Mouse (Mus musculus) intestine, embryonic 15.5 days (tissue): Measurements from ENCODE around the gene Dph3. TPM values are rescaled to one million over a fixed set of nuclear protein-coding genes. Genes with fewer than 3 reads are reported as not detected.
"Not testable (repeated sequence)": the region's sequence is repeated elsewhere in the genome, so short reads cannot be mapped to it uniquely, and the experiment has no call there.

Source experiments
- ATAC-seq: fragments of 200-750 bp; cut with Nextera tagmentation; 2 replicates; pipeline ENCODE4 v1.8.0; 2017; ENCODE audit warnings: moderate TSS enrichment, moderate library complexity
- H3K27ac ChIP-seq: fragments of 300-500 bp; sonication (generic); 2 replicates; pipeline ENCODE4 v1.5.1; 2015; ENCODE audit warnings: mild to moderate bottlenecking, inconsistent platforms
- H3K27me3 ChIP-seq: fragments of 300-500 bp; sonication (generic); replicated peaks from 2 replicates; pipeline ENCODE4 v1.6.1; 2015; ENCODE audit warnings: inconsistent platforms
- H3K36me3 ChIP-seq: fragments of 300-500 bp; sonication (generic); 2 replicates; pipeline ENCODE4 v1.6.1; 2015; ENCODE audit warnings: inconsistent platforms
- H3K4me1 ChIP-seq: fragments of 300-500 bp; sonication (generic); replicated peaks from 2 replicates; pipeline ENCODE4 v1.6.1; 2015; ENCODE audit warnings: inconsistent platforms
- H3K4me2 ChIP-seq: fragments of 300-500 bp; sonication (generic); replicated peaks from 2 replicates; pipeline ENCODE4 v1.6.1; 2015; ENCODE audit warnings: mild to moderate bottlenecking, inconsistent platforms
- H3K4me3 ChIP-seq: fragments of 300-500 bp; sonication (generic); replicated peaks from 2 replicates; pipeline ENCODE4 v1.5.1; 2015; ENCODE audit warnings: inconsistent platforms
- H3K9ac ChIP-seq: fragments of 300-500 bp; sonication (generic); 2 replicates; pipeline ENCODE4 v1.6.1; 2015; ENCODE audit warnings: inconsistent platforms
- H3K9me3 ChIP-seq: fragments of 300-500 bp; sonication (generic); 2 replicates; pipeline ENCODE4 v1.6.1; 2016; ENCODE audit warnings: inconsistent platforms
- whole genome bisulfite sequencing: fragments of 180-500 bp; shearing (Covaris S2); methylation state at CpG from one replicate; pipeline ENCODE4 v1.1.7; 2015; 5-methylcytosine and 5-hydroxymethylcytosine counted together
- polyA plus RNA-seq: library from polyadenylated mRNA; unstranded; fragments of >200 nt; fragmentation: Nextera tagmentation; extraction: Ambion mirVana; gene quantifications from 2 replicates; pipeline ENCODE4 v1.2.1, GENCODE M21; 2015

Gene Dph3
- polyA plus RNA-seq = 105 and 108 TPM in 2 replicates

- Histone ChIP-seq H3K9ac (peak within 1 kb of the TSS; percentile 60), H3K4me3 (peak within 1 kb of the TSS; percentile 63), H3K36me3 (peaks cover 12% of the 10 kb centered on the region), H3K4me2 (peak within 1 kb of the TSS; percentile 56), H3K9me3 (no peaks in the 10 kb centered on the region), H3K4me1 (0 out of 2 replicates have a peak, but pooled peaks cover 5% of the 10 kb centered on the region), H3K27ac (peak within 1 kb of the TSS; percentile 87), H3K27me3 (no peaks in the 10 kb centered on the region)
- peak; percentile 99 for ATAC-seq
- WGBS = under 1% methylated on average over 43 of the region's 43 CpGs
Observed at GRCm38 (mm10) chr14:32085486-32086201, at the start of gene Dph3. TSS of gene Dph3 (minus strand) at chr14:32085729.

- Histone ChIP-seq H3K4me1 (0 out of 2 replicates have a peak, but pooled peaks cover 3% of the 10 kb centered on the region), H3K4me2 (no peak overlapping the region), H3K36me3 (no peaks in the 10 kb centered on the region), H3K9ac (no peak overlapping the region), H3K27ac (no peak overlapping the region), H3K9me3 (no peaks in the 10 kb centered on the region), H3K27me3 (no peaks in the 10 kb centered on the region), H3K4me3 (no peak overlapping the region)
- 16% methylated on average over 2 of the region's 2 CpGs for WGBS
- peak; percentile 31; the same call in 1 of the 2 replicates for ATAC-seq
Observed at GRCm38 (mm10) chr14:32134293-32134692, 48.8 kb upstream of the Dph3 start.

- no peak overlapping the region for H3K4me2 ChIP-seq
- H3K4me1 ChIP-seq = 0 out of 2 replicates have a peak, but pooled peaks cover 3% of the 10 kb centered on the region
- H3K27me3 ChIP-seq = no peaks in the 10 kb centered on the region
- H3K4me3 ChIP-seq = no peak overlapping the region
- no peaks in the 10 kb centered on the region for H3K9me3 ChIP-seq
- no peak overlapping the region for H3K9ac ChIP-seq
- no peaks in the 10 kb centered on the region for H3K36me3 ChIP-seq
- no peak overlapping the region for H3K27ac ChIP-seq
- no peak for ATAC-seq
- 38% methylated on average over 4 of the region's 4 CpGs for WGBS
Observed at GRCm38 (mm10) chr14:32131836-32132235, 46.3 kb upstream of the Dph3 start.

GRCm38 (mm10) chr14:32128409-32128808, 42.9 kb upstream of the Dph3 start:
- Histone ChIP-seq H3K4me2 (no peak overlapping the region), H3K9ac (no peak overlapping the region)

GRCm38 (mm10) chr14:32125256-32125655, 39.7 kb upstream of the Dph3 start:
- not testable (repeated sequence) for H3K36me3 ChIP-seq, H3K4me2 ChIP-seq, H3K9me3 ChIP-seq, H3K9ac ChIP-seq, H3K4me3 ChIP-seq, H3K27me3 ChIP-seq, H3K27ac ChIP-seq, ATAC-seq, H3K4me1 ChIP-seq
- 86% methylated on average over 5 of the region's 5 CpGs for WGBS

More at GRCm38 (mm10) chr14:32128409-32128808, 42.9 kb upstream of the Dph3 start:
- Histone ChIP-seq H3K4me1 (no peaks in the 10 kb centered on the region), H3K27me3 (no peaks in the 10 kb centered on the region), H3K27ac (no peak overlapping the region), H3K36me3 (no peaks in the 10 kb centered on the region), H3K9me3 (no peaks in the 10 kb centered on the region), H3K4me3 (no peak overlapping the region)
- no peak for ATAC-seq
- WGBS = 72% methylated on average over 5 of the region's 5 CpGs

- no peaks in the 10 kb centered on the region for H3K4me1 ChIP-seq
- H3K4me2 ChIP-seq = no peak overlapping the region
- no peak overlapping the region for H3K27ac ChIP-seq
- no peak for ATAC-seq
- no peaks in the 10 kb centered on the region for H3K9me3 ChIP-seq
- WGBS = 57% methylated on average over 3 of the region's 3 CpGs
- H3K4me3 ChIP-seq = no peak overlapping the region
- no peaks in the 10 kb centered on the region for H3K27me3 ChIP-seq
- H3K36me3 ChIP-seq = no peaks in the 10 kb centered on the region
- no peak overlapping the region for H3K9ac ChIP-seq
Observed at GRCm38 (mm10) chr14:32124261-32124660, 38.7 kb upstream of the Dph3 start.

- WGBS = 42% methylated on average over 2 of the region's 2 CpGs
- H3K27ac ChIP-seq = no peak overlapping the region
- no peak overlapping the region for H3K9ac ChIP-seq
- H3K9me3 ChIP-seq = no peaks in the 10 kb centered on the region
- H3K36me3 ChIP-seq = no peaks in the 10 kb centered on the region
- no peaks in the 10 kb centered on the region for H3K27me3 ChIP-seq
- no peak overlapping the region for H3K4me3 ChIP-seq
- no peak overlapping the region for H3K4me2 ChIP-seq
- H3K4me1 ChIP-seq = no peaks in the 10 kb centered on the region
- ATAC-seq = no peak
Observed at GRCm38 (mm10) chr14:32121920-32122315, 36.4 kb upstream of the Dph3 start.

- Histone ChIP-seq H3K9ac (no peak overlapping the region), H3K36me3 (no peaks in the 10 kb centered on the region), H3K4me3 (no peak overlapping the region), H3K27me3 (no peaks in the 10 kb centered on the region), H3K4me2 (no peak overlapping the region), H3K9me3 (no peaks in the 10 kb centered on the region), H3K4me1 (no peaks in the 10 kb centered on the region), H3K27ac (no peak overlapping the region)
- ATAC-seq = no peak
- WGBS = 63% methylated on average over 11 of the region's 11 CpGs
Observed at GRCm38 (mm10) chr14:32120940-32121919, 35.7 kb upstream of the Dph3 start.

GRCm38 (mm10) chr14:32112124-32112523, 26.6 kb upstream of the Dph3 start:
- not testable (repeated sequence) for H3K4me2 ChIP-seq, H3K9me3 ChIP-seq, H3K9ac ChIP-seq, H3K27me3 ChIP-seq, H3K36me3 ChIP-seq, H3K4me3 ChIP-seq, H3K27ac ChIP-seq, ATAC-seq, H3K4me1 ChIP-seq
- 92% methylated on average over 10 of the region's 10 CpGs for WGBS

- Histone ChIP-seq H3K9ac (no peak overlapping the region), H3K9me3 (no peaks in the 10 kb centered on the region), H3K4me3 (no peak overlapping the region), H3K27me3 (no peaks in the 10 kb centered on the region), H3K36me3 (0 out of 2 replicates have a peak, but pooled peaks cover 4% of the 10 kb centered on the region), H3K27ac (no peak overlapping the region), H3K4me2 (no peak overlapping the region), H3K4me1 (no peaks in the 10 kb centered on the region)
- WGBS = 85% methylated on average over 4 of the region's 4 CpGs
- ATAC-seq = no peak
Observed at GRCm38 (mm10) chr14:32106911-32107310, 21.4 kb upstream of the Dph3 start.

GRCm38 (mm10) chr14:32105663-32106062, 20.1 kb upstream of the Dph3 start:
- no peak overlapping the region for H3K4me3 ChIP-seq
- no peak overlapping the region for H3K27ac ChIP-seq
- H3K36me3 ChIP-seq = 0 out of 2 replicates have a peak, but pooled peaks cover 4% of the 10 kb centered on the region
- 57% methylated on average over 7 of the region's 7 CpGs for WGBS
- no peaks in the 10 kb centered on the region for H3K27me3 ChIP-seq
- no peaks in the 10 kb centered on the region for H3K9me3 ChIP-seq
- no peak overlapping the region for H3K9ac ChIP-seq
- H3K4me2 ChIP-seq = no peak overlapping the region
- no peak for ATAC-seq
- H3K4me1 ChIP-seq = no peaks in the 10 kb centered on the region

GRCm38 (mm10) chr14:32103556-32103955, 18.0 kb upstream of the Dph3 start:
- WGBS = 82% methylated on average over 4 of the region's 4 CpGs
- Histone ChIP-seq H3K27me3 (no peaks in the 10 kb centered on the region), H3K4me1 (no peaks in the 10 kb centered on the region), H3K27ac (no peak overlapping the region), H3K9ac (no peak overlapping the region), H3K36me3 (peaks cover 18% of the 10 kb centered on the region), H3K9me3 (no peaks in the 10 kb centered on the region), H3K4me3 (no peak overlapping the region), H3K4me2 (no peak overlapping the region)
- ATAC-seq = no peak
